Mouse (Mus musculus) embryo, embryonic 11.5 days (tissue): ENCODE data around the gene Atp11c.

Source experiments
- DNase-seq: peaks from one replicate; pipeline ENCODE4 v3.0.0-alpha.2; 2012; ENCODE audit warnings: low read depth, low spot score

Gene Atp11c

DNA sequence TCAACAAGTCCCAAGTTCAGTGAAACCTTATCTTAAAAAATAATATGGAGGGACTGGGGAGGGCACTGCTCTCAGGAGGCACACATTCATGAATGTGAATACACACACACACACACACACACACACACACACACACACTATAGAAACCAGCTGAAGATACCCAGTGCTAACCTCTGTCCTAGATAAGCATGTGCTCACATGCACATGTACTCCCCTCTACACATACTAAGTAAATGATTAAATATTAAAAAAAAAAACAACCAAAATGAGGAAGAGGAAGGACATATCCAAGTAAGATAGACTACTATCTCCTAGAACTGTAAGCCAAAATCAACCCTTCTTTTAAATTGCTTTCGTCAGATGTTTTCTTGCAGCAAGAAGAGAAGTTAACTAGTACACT, 205.6 kb downstream of the Atp11c start:
- DNase-seq: no peak

DNA sequence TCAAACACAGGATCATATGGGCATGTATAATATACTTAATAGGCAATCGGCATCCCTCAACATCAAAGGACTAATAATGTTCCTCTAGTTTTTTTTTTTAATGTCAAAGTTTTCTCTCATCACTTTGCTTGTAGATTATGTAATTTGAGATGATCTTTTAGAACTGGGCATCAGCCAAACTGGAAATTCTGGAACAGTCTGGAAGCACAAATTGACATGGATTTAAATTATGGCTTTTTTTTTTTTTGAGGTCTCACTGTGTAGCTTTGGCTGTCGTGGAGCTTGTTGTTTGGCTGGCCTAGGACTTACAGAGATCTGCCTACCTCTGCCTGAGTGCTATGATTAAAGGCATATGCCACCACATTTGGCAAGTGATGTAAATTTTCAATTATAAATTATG, 210.8 kb downstream of the Atp11c start:
- no peak for DNase-seq

DNA sequence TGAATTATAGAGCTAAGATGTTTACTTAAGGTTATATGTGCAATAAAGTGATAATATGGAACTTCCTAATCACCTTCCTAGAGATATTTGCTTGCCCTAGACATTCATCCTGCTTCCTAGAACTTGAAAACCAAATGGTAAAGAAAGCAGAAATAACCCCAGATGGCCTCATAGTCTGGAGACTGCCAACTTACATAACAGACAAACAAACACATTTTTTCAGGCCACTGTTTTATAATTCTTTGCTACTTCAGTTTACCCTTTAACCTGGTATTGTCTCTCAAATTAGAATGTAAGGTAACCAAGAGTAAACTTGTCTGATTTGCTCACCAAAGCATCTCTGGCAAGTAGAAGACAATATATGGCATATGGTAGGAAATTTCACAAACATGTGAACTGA, 212.1 kb downstream of the Atp11c start:
- no peak for DNase-seq

DNA sequence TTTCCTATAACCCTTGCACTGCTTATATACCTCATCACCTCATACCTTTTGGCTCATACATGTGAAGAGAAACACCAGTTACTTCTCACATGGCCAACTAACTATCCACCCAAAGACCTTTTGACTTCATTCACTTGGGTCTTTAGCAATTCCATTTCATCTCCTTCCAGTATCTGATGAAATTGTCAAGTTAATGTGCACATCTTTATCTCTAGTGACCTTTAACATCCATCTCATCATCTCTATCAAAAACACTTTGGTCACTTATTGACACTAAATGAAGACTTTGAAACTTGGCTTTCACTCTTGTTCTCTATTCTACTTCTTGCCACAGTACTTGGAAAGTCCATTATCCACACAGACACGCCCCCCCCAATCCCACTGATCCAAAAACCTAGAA, 243.8 kb downstream of the Atp11c start:
- DNase-seq: no peak

DNA sequence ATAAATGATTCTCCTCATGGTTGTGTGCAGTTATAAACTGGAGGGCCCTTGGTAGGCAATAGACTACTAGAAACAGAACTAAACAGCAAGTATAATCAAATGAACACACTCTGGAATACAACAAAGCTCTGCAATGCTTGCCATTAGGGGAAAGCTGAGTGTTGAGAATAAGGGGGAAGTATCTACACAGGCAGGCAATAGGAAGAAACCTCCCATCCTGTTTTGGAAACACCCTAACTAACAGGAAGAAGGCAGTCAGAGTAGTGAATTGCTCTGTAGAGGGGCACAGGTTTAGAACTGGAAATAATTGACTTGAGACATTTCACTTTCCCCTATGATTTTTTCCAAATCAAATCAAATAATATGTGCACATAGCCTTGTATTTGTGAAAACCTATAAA, 247.1 kb downstream of the Atp11c start:
- no peak for DNase-seq

DNA sequence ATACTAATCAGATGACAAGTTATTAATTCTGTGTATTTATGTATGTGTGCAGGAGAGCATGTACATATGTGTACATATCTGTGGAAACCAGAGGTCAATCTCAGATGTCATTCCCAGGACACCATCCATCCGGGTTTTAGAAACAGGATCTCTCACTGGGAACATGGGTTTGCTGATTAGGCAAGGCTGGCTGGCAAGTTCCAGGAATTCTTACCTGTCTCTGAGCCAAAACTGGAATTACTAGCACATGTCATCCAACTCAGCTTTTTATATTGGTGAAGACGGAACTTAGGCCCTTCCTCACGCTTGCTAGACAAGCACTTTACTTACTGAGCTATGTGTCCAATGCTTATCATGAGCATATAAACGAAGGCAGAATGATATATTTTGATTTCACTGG, 247.5 kb downstream of the Atp11c start:
- DNase-seq: no peak

DNA sequence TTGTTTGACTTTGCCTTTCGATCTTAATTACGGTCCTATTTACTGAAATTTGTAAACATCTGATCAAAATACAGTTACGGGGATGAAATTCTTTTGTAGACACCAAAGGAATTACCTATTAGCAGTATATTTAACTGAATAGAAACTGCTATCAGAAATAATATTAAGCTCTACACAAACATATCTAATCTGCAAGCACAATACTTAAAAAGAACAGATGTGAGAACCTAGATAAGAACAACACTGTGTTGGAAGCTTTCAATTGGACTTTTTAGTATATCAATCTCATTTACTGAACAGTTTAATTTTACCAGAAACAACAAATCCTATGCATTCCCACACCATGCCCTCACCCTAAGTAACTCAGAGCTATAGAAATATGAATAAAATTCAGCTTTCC, 262.8 kb downstream of the Atp11c start:
- DNase-seq: no peak

DNA sequence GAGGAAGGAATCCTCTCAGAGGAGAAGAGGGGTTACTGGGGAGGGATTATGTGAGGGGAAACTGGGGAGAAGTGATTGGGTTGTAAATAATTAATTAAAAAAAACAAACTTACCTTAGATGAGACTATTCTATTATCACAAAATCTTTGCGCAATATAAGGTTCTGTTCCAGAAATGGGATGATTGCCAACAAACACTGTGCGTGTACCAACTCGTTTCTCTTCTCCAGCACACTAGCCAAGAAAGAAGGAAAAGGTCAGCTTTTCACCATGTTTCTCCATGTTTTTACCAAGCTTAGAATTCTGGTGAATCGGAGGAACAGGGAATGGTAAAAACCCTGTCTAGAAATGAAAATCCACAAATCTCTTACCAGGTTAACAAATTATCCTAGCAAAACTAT, 271.2 kb downstream of the Atp11c start:
- no peak for DNase-seq

DNA sequence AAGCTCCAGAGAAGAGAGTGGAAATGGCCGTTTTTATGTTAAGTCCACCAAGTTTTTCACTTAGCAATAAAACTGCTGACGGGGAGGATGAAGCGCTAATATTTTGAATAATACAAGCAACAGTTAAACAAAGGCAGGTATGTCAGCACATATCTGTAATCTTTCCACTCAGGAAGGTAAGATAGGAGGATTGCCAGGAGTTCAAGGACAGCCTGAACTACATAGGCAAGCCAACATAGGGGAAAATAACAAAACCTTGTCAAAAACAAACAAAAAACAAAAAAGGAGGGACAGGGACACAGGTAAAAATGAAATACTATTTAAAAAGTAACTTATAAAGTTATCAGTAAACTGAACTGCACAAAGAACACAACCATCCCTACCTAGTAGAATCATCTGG, 274.8 kb downstream of the Atp11c start:
- no peak for DNase-seq

DNA sequence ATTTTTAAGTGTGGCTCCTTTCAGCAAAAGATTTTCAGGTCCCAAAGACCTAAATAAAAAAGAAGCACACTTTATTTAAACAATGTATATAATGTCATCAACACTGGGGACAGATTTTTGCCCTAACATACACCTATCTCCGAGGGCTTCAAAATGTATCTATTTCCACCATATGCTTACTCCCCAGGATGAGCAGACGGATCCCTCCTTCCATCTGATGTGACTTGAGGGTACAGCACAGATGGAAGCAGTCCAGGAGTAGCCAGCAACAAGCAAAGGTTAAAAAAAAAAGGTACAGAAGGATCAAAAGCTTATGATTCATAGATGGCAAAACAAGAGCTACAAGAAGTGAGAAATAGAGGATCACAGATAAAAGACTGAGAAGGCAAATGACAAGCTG, 300.2 kb downstream of the Atp11c start:
- no peak for DNase-seq

DNA sequence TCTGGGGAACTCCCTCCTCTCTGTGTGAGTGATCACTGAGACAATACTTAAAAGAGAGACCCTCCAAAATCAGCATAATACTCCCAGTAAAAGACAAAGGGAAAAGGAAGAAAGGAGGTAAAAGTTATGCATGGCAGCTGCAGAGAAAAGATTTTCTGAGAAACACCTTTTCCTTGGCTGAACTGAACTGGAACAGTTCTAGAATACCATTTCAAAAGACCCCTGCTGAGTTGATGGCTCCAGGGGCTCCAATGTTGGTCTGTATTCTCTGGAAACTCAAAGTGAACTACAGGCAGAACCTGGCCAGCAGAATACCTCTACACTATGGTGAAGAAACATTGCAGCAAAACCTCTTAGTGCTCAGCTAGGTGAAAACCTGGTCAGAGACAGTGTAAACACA, 337.2 kb downstream of the Atp11c start:
- DNase-seq: no peak

DNA sequence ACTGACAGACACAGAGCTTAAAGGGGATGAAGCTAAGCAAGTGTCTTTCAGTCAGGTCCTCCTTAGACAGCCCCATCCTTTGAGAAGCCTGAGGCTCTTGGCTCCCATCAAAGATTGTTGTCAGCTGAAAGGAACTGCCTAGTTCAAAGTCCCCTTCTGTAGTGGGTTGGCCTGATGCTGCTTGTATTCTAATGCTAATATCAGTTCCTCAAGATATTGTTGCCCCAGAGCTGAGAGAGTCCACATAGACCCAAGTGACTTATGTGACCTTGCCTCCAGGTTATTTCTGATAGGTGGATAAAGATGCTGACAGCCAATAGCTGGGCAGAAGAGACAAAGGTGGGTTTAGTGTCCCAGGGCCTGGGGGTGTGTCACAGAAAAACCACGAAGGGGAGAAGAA, 404.8 kb downstream of the Atp11c start:
- no peak for DNase-seq

DNA sequence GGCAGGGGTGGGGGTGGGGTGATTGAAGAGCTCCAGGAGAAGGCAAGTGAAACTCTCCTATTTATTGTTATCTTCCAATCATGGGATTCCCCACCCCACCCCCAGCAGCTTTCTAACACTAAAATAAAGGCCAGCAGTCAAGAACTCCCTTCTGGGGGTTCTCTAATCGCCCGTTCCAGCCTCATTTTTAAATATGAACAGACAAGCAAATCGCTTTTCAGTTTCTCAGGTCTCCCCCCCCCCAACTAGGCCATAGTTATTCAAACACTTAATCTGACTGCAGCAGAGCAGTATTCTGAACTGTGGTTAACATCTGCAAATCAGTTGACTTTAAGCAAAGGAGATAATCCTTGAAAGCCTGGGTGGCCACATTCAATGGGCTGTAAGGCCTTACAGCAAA, 409.9 kb downstream of the Atp11c start:
- DNase-seq: no peak

DNA sequence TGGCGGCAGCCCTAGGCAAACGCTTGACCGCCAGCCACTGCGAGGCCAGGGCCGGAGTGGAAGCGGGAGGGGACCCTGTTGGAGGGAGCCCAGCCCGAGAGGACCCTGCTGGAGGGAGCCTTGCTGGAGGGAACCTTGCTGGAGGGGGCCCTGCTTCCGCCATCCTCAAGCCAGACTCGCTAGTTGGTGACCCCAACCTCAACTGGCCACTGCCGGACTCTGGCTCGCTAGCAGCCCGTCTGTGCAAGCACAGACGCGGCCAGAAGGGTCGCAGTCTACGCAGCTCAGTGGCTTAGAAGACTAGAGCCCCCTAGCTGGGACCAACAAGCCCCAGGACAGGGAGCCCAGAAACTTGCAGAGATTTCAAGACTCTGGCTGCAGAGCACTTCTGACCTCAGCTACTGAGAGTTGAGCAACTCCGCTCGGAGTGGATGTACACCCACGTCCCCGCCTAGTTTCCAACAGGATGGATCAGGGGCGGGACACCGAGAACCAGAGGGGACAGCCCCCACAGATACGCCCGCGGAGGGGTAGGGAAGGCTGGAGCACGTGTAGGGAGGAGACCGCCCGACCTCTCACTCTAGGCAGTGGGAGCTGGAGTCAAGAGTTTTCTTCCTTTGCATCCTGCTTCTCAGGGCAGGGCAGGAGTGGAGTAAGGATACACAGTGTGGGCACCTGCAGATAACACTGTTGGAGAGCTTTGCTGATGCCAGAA, 413.6 kb downstream of the Atp11c start, which contains the start of gene Mcf2:
Mcf2 (minus strand) TSS at position 346 of the 715 bp plus-strand sequence.
- DNase-seq: no peak

DNA sequence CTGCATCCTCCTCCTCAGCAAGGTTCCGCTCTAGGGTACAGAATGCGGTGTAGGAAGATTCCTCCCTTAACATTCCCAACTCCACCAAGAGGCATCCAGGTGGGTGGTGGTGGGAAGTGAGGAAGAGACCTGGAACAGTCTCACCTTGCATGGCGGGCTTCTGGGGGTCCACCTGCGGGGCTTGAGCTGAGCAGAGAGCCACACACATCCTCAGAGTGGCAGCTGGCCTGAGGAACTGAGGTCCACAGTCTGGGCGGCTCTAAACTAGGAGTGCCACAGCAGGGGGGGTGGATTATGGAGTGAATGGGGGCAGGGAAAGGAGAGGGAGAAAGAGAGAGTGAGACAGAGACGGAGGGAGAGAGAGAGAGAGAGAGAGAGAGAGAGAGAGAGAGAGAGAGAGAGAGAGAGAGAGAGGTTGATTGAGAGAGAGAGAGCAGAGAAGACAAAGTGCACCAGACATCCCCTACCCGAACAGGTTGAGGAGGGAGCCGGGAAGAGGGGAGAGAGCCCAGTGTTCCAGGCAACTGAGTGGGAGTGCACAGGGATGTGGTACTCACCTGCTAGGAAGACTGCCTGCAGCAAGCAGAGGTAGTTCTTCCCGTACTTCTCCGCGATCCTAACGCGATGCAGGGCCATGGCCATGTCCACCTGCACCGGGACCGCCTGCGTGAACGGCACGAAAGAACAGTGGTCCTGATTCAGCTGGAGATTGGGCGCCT, 414.3 kb downstream of the Atp11c start:
- DNase-seq: no peak
